Mouse (Mus musculus): ENCODE results near the gene Colq.

DNA sequence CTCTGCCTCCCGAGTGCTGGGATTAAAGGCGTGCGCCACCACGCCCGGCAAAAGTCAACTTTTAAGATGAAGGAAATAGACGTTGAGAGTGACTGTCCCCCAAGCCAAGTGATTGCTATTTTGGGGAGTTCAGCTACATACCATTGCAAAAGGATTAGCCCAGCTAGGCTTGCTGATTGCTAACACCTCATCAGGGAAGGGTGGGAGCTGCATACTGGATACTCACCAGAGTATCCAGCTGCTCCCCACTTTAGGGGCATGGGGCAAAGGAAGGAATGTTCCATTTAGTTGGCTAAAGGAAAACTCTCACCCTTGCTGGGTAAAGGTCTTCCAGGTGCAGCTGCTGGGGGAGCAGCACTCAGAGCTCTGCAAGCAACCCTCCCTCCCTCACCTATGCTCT lies 103.1 kb downstream of the Colq start:
- TF ChIP-seq POLR2A (IDR thresholded peaks at IDR 0.05; ENCODE audit: borderline replicate concordance, control insufficient read depth, low read depth, low read length), result no peak
- TF ChIP-seq CTCF (IDR thresholded peaks at IDR 0.05; ENCODE audit: control insufficient read depth, insufficient read depth, low read length), result no peak
